Mouse (Mus musculus) stomach, embryonic 15.5 days (tissue): Measurements from ENCODE around the gene Gpr142. TPM values are rescaled to one million over a fixed set of nuclear protein-coding genes. Genes with fewer than 3 reads are reported as not detected.

Source experiments
- ATAC-seq: fragments of 200-750 bp; cut with Nextera tagmentation; 2 replicates; pipeline ENCODE4 v1.8.0; 2017; ENCODE audit warnings: low read depth, moderate number of reproducible peaks, moderate TSS enrichment; ENCODE audit not compliant: insufficient read depth, low FRiP score
- H3K27ac ChIP-seq: fragments of 300-500 bp; sonication (generic); 2 replicates; pipeline ENCODE4 v1.5.1; 2015; ENCODE audit warnings: mild to moderate bottlenecking, inconsistent platforms
- H3K27me3 ChIP-seq: fragments of 300-500 bp; sonication (generic); replicated peaks from 2 replicates; pipeline ENCODE4 v1.6.1; 2015; ENCODE audit warnings: inconsistent platforms
- H3K36me3 ChIP-seq: fragments of 300-500 bp; sonication (generic); 2 replicates; pipeline ENCODE4 v1.6.1; 2015; ENCODE audit warnings: inconsistent platforms
- H3K4me1 ChIP-seq: fragments of 300-500 bp; sonication (generic); 2 replicates; pipeline ENCODE4 v1.6.1; 2015; ENCODE audit warnings: inconsistent platforms
- H3K4me2 ChIP-seq: fragments of 300-500 bp; sonication (generic); 2 replicates; pipeline ENCODE4 v1.6.1; 2015; ENCODE audit warnings: mild to moderate bottlenecking, inconsistent platforms
- H3K4me3 ChIP-seq: fragments of 300-500 bp; sonication (generic); replicated peaks from 2 replicates; pipeline ENCODE4 v1.5.1; 2015; ENCODE audit warnings: inconsistent platforms
- H3K9ac ChIP-seq: fragments of 300-500 bp; sonication (generic); 2 replicates; pipeline ENCODE4 v1.6.1; 2015; ENCODE audit warnings: inconsistent platforms
- H3K9me3 ChIP-seq: fragments of 300-500 bp; sonication (generic); 2 replicates; pipeline ENCODE4 v1.6.1; 2016; ENCODE audit warnings: inconsistent platforms
- WGBS: fragments of 180-500 bp; shearing (Covaris S2); methylation state at CpG from one replicate; pipeline ENCODE4 v1.1.7; 2015; 5-methylcytosine and 5-hydroxymethylcytosine counted together
- polyA plus RNA-seq: library from polyadenylated mRNA; unstranded; fragments of >200 nt; fragmentation: Nextera tagmentation; extraction: Ambion mirVana; gene quantifications from 2 replicates; pipeline ENCODE4 v1.2.1, GENCODE M21; 2015

Gene Gpr142
- polyA plus RNA-seq, 1 experiment from 2014 or later, result 0.54 TPM

DNA sequence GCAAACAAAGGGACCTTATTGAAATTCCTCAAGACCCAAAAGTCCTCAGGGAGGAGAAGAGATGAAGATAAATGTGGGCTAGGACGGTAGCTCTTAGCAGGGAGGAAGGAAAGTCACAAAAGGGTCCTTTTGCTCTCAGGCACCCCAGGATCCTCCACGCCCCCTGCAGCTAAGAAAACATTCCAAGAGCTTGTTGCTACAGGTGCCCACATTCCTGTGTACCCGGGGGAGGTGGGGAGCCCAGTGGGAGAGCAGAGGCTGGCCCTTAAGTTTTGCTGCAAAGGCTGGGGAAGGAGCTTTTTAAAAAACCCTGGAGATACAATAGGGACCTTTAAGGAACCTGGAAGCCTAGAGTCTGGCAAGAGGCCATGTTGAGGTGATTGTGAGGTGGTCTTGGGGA lies 21.7 kb downstream of the Gpr142 start:
- ATAC-seq, result no peak
- Histone ChIP-seq H3K27me3 (no peaks in the 10 kb centered on the region), H3K9ac (no peak overlapping the region), H3K9me3 (no peaks in the 10 kb centered on the region), H3K27ac (no peak overlapping the region), H3K36me3 (no peaks in the 10 kb centered on the region), H3K4me3 (no peak overlapping the region), H3K4me1 (peaks cover 14% of the 10 kb centered on the region; the same call in 1 of the 2 replicates), H3K4me2 (no peak overlapping the region)
- WGBS, result 32% methylated on average over 3 of the region's 3 CpGs

DNA sequence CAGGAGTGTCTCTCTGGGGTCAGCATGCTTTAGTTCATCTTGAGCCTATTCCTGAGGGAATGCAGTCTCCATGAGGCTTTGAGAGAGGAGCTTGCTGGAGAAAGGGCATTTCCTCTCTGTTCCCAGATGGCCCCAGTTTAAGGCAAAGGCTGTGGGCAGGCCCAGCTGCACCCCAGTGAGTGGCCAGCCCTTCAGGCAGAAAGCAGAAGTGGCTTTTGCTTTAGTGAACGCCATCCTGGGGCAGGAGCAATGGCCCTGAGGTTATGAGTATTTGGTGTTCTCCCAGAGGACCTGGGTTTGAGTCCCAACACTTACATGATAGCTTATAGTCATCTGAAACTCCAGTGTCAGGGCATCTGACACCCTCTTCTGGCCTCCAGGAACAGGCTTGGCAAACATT lies 22.6 kb downstream of the Gpr142 start:
- no peak overlapping the region for H3K4me2 ChIP-seq
- peaks cover 14% of the 10 kb centered on the region; the same call in 1 of the 2 replicates for H3K4me1 ChIP-seq
- H3K36me3 ChIP-seq, result no peaks in the 10 kb centered on the region
- H3K4me3 ChIP-seq, result no peak overlapping the region
- H3K9ac ChIP-seq, result no peak overlapping the region
- no peaks in the 10 kb centered on the region for H3K27me3 ChIP-seq
- ATAC-seq, result no peak
- H3K27ac ChIP-seq, result no peak overlapping the region
- WGBS, result 81% methylated on average over 1 of the region's 1 CpGs
- H3K9me3 ChIP-seq, result no peaks in the 10 kb centered on the region

DNA sequence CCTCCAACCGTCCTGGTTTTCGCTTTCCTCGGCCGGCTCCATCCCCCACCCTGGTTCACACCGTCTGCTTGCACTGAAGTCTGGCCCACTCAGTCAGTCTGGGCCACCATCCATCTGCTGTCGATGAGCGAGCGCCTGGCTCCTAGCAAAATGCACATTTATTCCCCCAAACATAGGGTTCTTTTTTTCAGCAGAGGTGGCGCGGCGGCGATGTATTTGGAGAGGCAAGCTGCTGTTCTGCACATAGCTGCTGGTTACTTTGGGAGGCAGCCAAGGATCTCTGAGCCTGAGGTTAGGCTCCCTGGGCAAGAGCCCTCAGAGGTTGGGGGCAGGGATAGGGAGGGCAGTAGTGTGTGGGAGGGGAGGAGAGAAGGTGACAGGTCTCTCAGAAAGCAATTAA lies 24.0 kb downstream of the Gpr142 start:
- WGBS, result 41% methylated on average over 12 of the region's 12 CpGs
- Histone ChIP-seq H3K27me3 (no peaks in the 10 kb centered on the region), H3K36me3 (no peaks in the 10 kb centered on the region), H3K9ac (no peak overlapping the region), H3K9me3 (no peaks in the 10 kb centered on the region), H3K27ac (no peak overlapping the region), H3K4me1 (peaks cover 14% of the 10 kb centered on the region; the same call in 1 of the 2 replicates), H3K4me3 (no peak overlapping the region), H3K4me2 (0 out of 2 replicates have a peak overlapping the region, but pooled peaks have one; percentile 8)
- ATAC-seq, result no peak

DNA sequence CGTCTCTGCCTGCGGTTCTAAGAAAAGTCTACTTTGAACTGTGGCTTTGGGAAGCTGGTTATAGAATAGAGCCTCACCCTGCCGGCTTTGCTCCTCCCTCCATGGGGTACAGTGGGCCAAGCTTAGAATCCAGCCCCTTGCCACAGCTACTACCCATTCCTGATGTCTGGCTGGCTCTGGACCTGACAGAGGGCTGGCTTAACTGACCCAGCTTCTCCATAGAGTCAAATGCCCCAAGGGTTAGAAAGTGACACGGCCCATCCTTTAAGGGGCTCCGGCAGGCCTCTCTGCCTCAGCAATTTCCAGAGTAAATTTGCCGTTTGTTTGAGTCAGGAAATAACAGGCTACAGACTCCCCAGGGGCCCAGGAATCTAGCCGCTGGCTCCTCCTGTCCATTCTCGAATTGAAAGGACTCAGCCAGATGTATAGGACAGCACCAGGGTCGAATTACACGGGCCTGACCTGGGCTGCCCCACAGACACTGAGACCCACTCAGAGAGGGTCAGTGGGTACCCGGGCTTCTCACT lies 24.5 kb downstream of the Gpr142 start:
- Histone ChIP-seq H3K4me3 (no peak overlapping the region), H3K4me1 (peaks cover 14% of the 10 kb centered on the region; the same call in 1 of the 2 replicates), H3K9ac (no peak overlapping the region), H3K36me3 (no peaks in the 10 kb centered on the region), H3K27ac (no peak overlapping the region), H3K9me3 (no peaks in the 10 kb centered on the region), H3K27me3 (no peaks in the 10 kb centered on the region), H3K4me2 (peak overlapping the region; percentile 8; the same call in 1 of the 2 replicates)
- WGBS, result 11% methylated on average over 11 of the region's 11 CpGs
- no peak for ATAC-seq

DNA sequence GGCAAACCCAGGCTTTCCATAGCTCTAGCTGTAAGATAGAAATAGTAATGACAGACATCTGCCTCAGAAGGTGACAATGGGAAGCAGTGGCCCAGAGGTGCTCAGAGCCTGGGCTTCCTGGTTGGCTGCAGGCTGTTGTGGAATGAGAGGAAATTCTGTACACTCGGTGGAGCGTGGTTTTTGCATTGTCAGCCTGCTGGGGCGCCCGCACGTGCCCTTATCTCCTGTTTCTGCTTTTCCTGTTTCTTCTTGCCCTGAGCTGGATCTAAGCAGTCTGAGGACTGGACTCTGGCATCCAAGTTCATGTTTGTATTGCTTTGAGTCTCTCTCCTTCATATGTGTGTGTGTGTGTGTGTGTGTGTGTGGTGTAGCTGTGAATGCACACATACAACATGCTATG lies 28.0 kb downstream of the Gpr142 start:
- no peaks in the 10 kb centered on the region for H3K27me3 ChIP-seq
- H3K4me2 ChIP-seq, result no peak overlapping the region
- H3K4me1 ChIP-seq, result peaks cover 25% of the 10 kb centered on the region
- no peaks in the 10 kb centered on the region for H3K36me3 ChIP-seq
- no peak overlapping the region for H3K9ac ChIP-seq
- no peak for ATAC-seq
- 41% methylated on average over 5 of the region's 5 CpGs for WGBS
- no peaks in the 10 kb centered on the region for H3K9me3 ChIP-seq
- no peak overlapping the region for H3K27ac ChIP-seq
- H3K4me3 ChIP-seq, result no peak overlapping the region

DNA sequence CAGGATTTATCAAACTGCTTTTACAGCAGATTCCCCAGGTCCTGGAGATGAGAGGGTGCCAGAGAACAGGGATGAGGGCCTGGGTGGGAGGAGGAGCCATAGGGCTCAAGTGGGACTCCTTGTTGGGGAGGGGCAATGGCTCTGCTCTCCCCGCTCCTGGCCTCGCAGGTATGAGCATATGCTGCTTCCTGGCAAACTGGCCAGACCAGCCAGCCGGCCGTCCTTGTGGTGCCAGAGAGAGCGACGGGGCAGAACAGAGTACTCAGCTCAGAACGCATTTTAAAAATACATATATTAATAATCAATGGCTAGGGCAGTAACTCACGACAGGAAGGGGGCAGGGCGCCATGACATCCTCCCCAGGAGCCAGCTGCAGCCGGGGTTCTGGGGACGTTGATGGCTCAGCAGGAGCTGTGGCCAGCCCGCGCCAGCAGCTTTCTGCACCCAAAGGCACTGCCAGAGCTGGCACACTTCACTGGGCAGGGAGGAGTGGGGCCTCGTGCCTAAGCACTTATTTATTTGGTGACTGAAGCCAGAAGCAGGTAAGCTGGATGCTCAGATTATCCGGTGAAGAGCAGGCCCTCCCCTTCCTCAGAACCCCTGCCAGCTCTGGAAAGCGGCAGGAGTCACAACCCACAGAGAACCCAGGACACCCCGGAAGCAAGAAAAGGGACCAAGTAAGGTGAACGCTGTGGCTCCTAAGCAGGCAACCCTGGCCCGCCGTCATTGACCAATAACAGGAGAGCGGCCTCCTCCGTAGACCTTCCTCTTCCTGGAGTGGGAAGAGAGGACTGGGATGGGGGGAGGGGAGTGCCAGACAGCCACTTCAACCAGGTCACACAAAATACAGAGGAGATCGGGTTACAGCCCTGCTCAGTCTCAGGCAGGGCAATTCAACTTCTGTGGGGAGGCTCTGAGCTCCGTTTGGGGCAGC lies 31.0 kb downstream of the Gpr142 start:
- ATAC-seq, result peak; percentile 90
- peak overlapping the region; percentile 69 for H3K4me2 ChIP-seq
- peaks cover 14% of the 10 kb centered on the region for H3K4me1 ChIP-seq
- WGBS, result 5% methylated on average over 24 of the region's 24 CpGs
- peak overlapping the region; percentile 30 for H3K4me3 ChIP-seq
- H3K27me3 ChIP-seq, result no peaks in the 10 kb centered on the region
- H3K9me3 ChIP-seq, result no peaks in the 10 kb centered on the region
- H3K36me3 ChIP-seq, result no peaks in the 10 kb centered on the region
- H3K9ac ChIP-seq, result no peak overlapping the region
- peak overlapping the region; percentile 84 for H3K27ac ChIP-seq

DNA sequence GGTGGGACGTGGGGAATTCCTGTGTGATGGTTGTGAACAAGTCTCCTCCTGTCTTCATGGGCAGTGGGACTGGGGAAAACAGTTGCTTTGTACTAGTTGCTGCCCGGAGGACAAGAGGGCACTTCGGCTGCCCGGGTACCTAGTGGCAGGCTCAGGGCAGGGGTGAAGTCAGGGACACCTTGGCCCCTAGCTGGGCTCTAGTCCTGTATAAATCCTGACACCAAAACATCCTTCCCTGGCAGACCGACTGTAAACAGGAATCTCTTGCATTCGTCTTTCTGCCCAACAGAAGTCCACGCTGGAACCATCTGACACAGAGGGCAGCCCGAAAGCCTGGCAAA lies 31.7 kb downstream of the Gpr142 start:
- no peak overlapping the region for H3K9ac ChIP-seq
- peaks cover 14% of the 10 kb centered on the region for H3K4me1 ChIP-seq
- no peaks in the 10 kb centered on the region for H3K9me3 ChIP-seq
- 11% methylated on average over 8 of the region's 8 CpGs for WGBS
- H3K4me2 ChIP-seq, result peak overlapping the region; percentile 69
- peak overlapping the region; percentile 84 for H3K27ac ChIP-seq
- H3K4me3 ChIP-seq, result peak overlapping the region; percentile 30; the same call in 1 of the 2 replicates
- H3K36me3 ChIP-seq, result no peaks in the 10 kb centered on the region
- H3K27me3 ChIP-seq, result no peaks in the 10 kb centered on the region
- no peak; the same call in 1 of the 2 replicates for ATAC-seq

DNA sequence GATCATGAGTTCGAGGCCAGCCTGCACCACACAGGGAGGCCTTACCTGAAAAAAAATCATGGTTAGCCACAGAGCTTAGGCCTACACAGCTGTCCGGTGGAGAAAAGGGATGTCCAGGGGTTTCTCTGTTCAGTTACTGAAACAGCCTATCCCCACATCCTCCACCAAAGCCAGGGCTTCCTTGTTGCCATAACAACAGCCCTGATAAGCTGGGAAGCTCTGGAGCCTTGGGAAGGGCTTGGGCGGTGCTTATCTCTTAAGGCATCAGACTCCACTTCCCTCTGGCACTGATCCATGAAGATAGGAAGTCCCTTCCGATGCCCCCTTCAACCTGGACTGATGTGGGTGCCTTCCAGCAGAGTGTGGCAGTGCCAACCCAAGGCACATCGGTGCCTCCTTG lies 34.4 kb downstream of the Gpr142 start:
- no peak for ATAC-seq
- Histone ChIP-seq H3K4me2 (no peak overlapping the region), H3K4me1 (peaks cover 14% of the 10 kb centered on the region), H3K9ac (no peak overlapping the region), H3K27me3 (no peaks in the 10 kb centered on the region), H3K36me3 (no peaks in the 10 kb centered on the region), H3K27ac (no peak overlapping the region), H3K9me3 (no peaks in the 10 kb centered on the region), H3K4me3 (no peak overlapping the region)
- WGBS, result 47% methylated on average over 5 of the region's 5 CpGs

DNA sequence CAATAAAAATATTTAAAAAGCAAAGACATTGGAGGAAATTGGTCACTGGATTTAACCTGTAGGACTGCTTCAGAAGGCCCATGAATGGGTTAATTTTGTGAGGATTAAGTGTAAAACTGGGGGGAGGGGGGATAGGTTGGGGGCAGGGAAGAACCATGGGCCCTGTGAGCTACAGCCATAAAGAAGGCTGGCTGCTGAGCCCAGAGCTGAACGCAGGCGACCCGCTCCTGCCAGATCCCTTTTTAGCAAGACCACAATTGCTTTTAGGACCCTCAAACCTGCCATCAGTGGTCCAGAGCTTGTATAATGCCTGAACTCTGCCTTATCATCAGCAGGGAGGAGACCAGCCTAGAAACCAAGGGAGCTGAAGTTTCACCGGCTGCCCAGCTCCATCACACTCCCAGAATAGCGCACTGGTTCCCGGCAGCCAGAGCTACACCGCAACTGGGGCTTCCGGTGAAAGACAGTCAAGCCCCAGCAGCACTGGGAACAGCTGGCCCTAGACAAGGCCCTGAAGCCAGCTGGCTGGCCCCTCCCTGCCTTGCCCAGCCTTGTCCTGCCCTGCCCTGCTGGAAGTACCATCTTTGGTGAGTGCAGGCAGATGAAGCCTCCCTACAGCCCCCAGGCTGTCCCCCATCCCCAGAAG lies 45.2 kb downstream of the Gpr142 start:
- Histone ChIP-seq H3K9ac (no peak overlapping the region), H3K4me2 (no peak overlapping the region), H3K4me3 (no peak overlapping the region), H3K27me3 (no peaks in the 10 kb centered on the region), H3K9me3 (no peaks in the 10 kb centered on the region), H3K4me1 (peaks cover 11% of the 10 kb centered on the region), H3K27ac (no peak overlapping the region), H3K36me3 (no peaks in the 10 kb centered on the region)
- 7% methylated on average over 8 of the region's 8 CpGs for WGBS
- no peak for ATAC-seq

DNA sequence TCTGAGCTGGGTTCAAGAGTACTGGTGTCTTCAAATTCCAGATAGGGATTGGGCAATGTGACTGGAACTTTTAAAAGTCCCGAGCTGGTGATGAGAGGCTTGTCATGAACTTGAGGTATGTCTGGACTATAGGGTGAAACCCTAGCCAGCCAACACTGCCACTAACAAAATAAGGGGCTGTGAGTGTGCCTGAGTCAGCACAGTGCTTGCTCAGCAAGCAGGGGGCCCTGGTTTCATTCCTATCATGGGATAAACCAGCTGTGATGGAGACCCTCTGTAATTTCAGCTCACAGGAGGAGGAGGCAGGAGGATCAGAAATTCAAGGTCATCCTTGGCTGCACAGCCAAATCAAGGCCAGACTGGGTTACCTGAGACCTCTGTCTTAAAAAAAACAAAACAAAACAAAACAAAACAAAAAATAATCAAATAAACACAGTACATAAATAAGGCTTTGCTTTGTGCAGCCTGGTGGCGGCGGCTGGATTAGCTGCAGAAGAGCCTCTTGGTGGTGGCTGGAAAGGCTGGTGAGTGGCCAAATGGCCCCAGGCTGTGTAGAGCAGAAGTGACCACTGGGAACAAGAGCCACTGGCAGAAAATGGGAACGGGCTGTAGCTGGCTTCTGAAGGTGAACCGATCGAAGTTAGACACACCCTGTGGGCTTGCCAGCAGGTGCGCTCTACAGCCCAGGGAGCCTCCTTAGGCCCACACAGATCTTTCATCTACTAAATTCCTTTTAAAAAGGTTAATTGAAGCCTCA lies 45.9 kb downstream of the Gpr142 start:
- H3K4me2 ChIP-seq, result no peak overlapping the region
- H3K9ac ChIP-seq, result no peak overlapping the region
- peaks cover 15% of the 10 kb centered on the region for H3K4me1 ChIP-seq
- ATAC-seq, result no peak
- 60% methylated on average over 7 of the region's 7 CpGs for WGBS
- no peak overlapping the region for H3K4me3 ChIP-seq
- H3K9me3 ChIP-seq, result no peaks in the 10 kb centered on the region
- no peaks in the 10 kb centered on the region for H3K27me3 ChIP-seq
- no peaks in the 10 kb centered on the region for H3K36me3 ChIP-seq
- H3K27ac ChIP-seq, result no peak overlapping the region

DNA sequence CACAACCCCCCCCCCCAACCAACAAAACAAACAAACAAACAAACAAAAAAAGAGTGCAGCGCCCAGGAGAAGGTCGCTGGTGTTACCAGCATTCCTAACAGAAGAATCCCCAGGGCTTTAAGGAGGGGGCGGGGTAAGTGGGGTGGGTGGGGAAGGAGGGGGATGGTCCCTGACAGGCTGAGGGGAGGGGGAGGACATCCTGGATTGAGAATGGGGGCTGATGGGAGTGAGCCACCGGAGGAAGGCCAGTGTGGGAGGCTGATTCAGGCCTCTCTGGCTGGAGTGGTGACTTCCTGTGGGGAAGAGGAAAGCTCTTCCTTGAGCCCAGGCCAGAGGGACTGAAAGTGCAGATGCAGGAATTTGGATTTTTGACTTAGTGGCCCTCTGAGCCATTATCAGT lies 47.6 kb downstream of the Gpr142 start:
- WGBS, result 75% methylated on average over 4 of the region's 4 CpGs
- no peaks in the 10 kb centered on the region for H3K27me3 ChIP-seq
- no peak overlapping the region for H3K4me3 ChIP-seq
- no peak for ATAC-seq
- H3K9me3 ChIP-seq, result no peaks in the 10 kb centered on the region
- no peak overlapping the region for H3K4me2 ChIP-seq
- H3K9ac ChIP-seq, result no peak overlapping the region
- H3K36me3 ChIP-seq, result no peaks in the 10 kb centered on the region
- H3K27ac ChIP-seq, result no peak overlapping the region
- H3K4me1 ChIP-seq, result peaks cover 23% of the 10 kb centered on the region
